Mouse (Mus musculus) lung, embryonic 14.5 days (tissue): Measurements from ENCODE around the gene Arpp21. TPM values are rescaled to one million over a fixed set of nuclear protein-coding genes. Genes with fewer than 3 reads are reported as not detected.
A peak's percentile ranks its signal among the peaks of the same experiment; 100 is the strongest.

ENCODE experiments used
- ATAC-seq: fragments of 200-750 bp; cut with Nextera tagmentation; 2 replicates; pipeline ENCODE4 v1.8.0; 2017; ENCODE audit warnings: mild to moderate bottlenecking, moderate TSS enrichment, moderate library complexity; ENCODE audit not compliant: insufficient read depth
- DNase-seq: peaks from one replicate; pipeline ENCODE4 v3.0.0-alpha.2; 2015
- H3K27ac ChIP-seq: fragments of 300-500 bp; sonication (generic); 2 replicates; pipeline ENCODE4 v1.5.1; 2014; ENCODE audit warnings: low read depth, mild to moderate bottlenecking, moderate library complexity
- H3K27me3 ChIP-seq: fragments of 300-500 bp; sonication (generic); 2 replicates; pipeline ENCODE4 v1.6.1; 2014; ENCODE audit warnings: low read length, control low read depth; ENCODE audit not compliant: insufficient read depth
- H3K36me3 ChIP-seq: fragments of 300-500 bp; sonication (generic); 2 replicates; pipeline ENCODE4 v1.6.1; 2014; ENCODE audit warnings: control low read depth; ENCODE audit not compliant: insufficient read depth
- H3K4me1 ChIP-seq: fragments of 300-500 bp; sonication (generic); 2 replicates; pipeline ENCODE4 v1.6.1; 2014; ENCODE audit warnings: antibody characterized with exemption, control low read depth; ENCODE audit not compliant: insufficient read depth
- H3K4me2 ChIP-seq: fragments of 300-500 bp; sonication (generic); 2 replicates; pipeline ENCODE4 v1.6.1; 2014; ENCODE audit warnings: mild to moderate bottlenecking
- H3K4me3 ChIP-seq: fragments of 300-500 bp; sonication (generic); 2 replicates; pipeline ENCODE4 v1.5.1; 2014; ENCODE audit warnings: low read depth, low read length
- H3K9ac ChIP-seq: fragments of 300-500 bp; sonication (generic); 2 replicates; pipeline ENCODE4 v1.6.1; 2014
- H3K9me3 ChIP-seq: fragments of 300-500 bp; sonication (generic); 2 replicates; pipeline ENCODE4 v1.6.1; 2016; ENCODE audit warnings: low read depth, low read length, control low read depth
- CTCF ChIP-seq: IDR thresholded peaks from 2 replicates; pipeline ENCODE4 v1.5.1; 2016; ENCODE audit warnings: antibody characterized with exemption, low read depth
- WGBS: fragments of 180-500 bp; shearing (Covaris S2); extraction: QIAGEN DNeasy Blood & Tissue Kit; methylation state at CpG from one replicate; pipeline ENCODE4 v1.1.7; 2014; 5-methylcytosine and 5-hydroxymethylcytosine counted together
- polyA plus RNA-seq: library from polyadenylated mRNA; unstranded; fragments of >200 nt; fragmentation: Nextera tagmentation; extraction: Ambion mirVana; gene quantifications from 2 replicates; pipeline ENCODE4 v1.2.1, GENCODE M21; 2014

The Arpp21 gene
- polyA plus RNA-seq, 1 experiment from 2014 or later = 0.18 TPM

DNA sequence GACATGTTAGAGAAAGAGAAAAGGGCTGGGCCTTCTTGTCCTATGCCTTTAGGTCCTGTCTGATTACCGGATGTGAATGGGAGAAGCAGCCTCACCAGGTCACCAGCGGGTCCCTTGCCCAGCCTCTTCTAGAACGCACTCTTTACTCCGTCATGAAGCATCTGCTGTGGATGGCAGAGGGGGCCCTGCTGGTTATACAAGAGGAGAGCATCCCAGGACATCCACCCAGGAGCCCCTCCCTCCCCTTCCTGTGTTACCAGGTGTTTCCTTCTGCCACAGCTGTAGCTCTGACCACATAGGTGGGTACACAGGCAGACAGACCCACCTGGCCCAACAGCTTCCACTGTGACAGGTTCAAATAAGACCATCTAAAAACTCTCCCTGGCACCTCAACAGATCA lies 18.6 kb downstream of the Arpp21 start:
- Histone ChIP-seq H3K4me2 (no peak overlapping the region), H3K4me1 (no peaks in the 10 kb centered on the region), H3K4me3 (no peak overlapping the region), H3K9ac (no peak overlapping the region), H3K27ac (no peak overlapping the region), H3K36me3 (no peaks in the 10 kb centered on the region), H3K9me3 (no peaks in the 10 kb centered on the region), H3K27me3 (no peaks in the 10 kb centered on the region)
- no peak for TF ChIP-seq CTCF
- 80% methylated on average over 4 of the region's 4 CpGs for WGBS
- ATAC-seq = no peak
- no peak for DNase-seq

DNA sequence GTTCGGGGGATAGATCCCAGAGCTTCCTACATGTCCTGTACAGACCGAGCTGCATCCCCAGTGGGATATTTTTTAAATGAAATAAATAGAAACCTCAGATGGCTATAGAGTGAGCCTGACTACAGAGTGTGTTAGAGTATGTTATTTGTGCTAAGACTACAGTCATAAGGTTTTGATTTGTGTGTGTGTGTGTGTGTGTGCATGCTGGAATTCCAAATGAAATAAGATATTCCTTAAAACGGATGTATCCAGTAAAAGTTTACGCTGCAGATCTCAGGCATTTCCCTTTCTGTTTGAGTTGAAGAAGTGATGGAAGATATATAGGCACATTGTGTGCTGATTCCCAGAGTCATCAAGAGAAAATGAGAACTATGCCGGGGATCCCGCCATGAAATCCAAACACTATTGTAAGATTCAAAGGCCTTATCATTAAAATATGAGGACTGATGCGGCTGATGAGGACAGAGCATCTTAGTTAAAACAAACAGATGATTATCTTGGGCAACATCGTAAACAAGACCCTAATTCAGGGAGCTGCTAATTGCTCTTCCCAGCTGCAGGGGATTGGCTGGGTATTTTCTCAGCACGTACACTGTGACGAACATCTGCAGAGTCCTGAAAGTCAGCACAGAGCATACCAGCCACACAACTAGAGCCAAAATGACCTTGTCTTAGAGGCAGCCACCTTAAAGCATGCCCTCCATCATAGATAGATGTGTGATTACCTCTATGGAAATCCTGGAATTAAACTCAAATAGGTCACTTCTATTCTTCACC lies 20.5 kb downstream of the Arpp21 start:
- DNase-seq (peak; percentile 61), ATAC-seq (peak; percentile 84)
- Histone ChIP-seq H3K9me3 (no peaks in the 10 kb centered on the region), H3K27ac (no peak overlapping the region), H3K36me3 (no peaks in the 10 kb centered on the region), H3K4me1 (no peaks in the 10 kb centered on the region), H3K9ac (no peak overlapping the region), H3K27me3 (no peaks in the 10 kb centered on the region), H3K4me3 (no peak overlapping the region), H3K4me2 (no peak overlapping the region)
- TF ChIP-seq CTCF = no peak
- 30% methylated on average over 10 of the region's 10 CpGs for WGBS

- TF ChIP-seq CTCF = peak; percentile 14; the same call in 1 of the 2 replicates
- no peak overlapping the region for H3K4me3 ChIP-seq
- 47% methylated on average over 10 of the region's 10 CpGs for WGBS
- H3K27ac ChIP-seq = no peak overlapping the region
- no peaks in the 10 kb centered on the region for H3K27me3 ChIP-seq
- no peak overlapping the region for H3K4me2 ChIP-seq
- H3K9me3 ChIP-seq = no peaks in the 10 kb centered on the region
- no peak for DNase-seq
- H3K36me3 ChIP-seq = no peaks in the 10 kb centered on the region
- no peaks in the 10 kb centered on the region for H3K4me1 ChIP-seq
- ATAC-seq = no peak
- H3K9ac ChIP-seq = no peak overlapping the region
These were observed 22.1 kb downstream of the Arpp21 start for GRCm38 (mm10) chr9:112213411-112214255.

GRCm38 (mm10) chr9:112209803-112210202 lies 25.9 kb downstream of the Arpp21 start:
- no peaks in the 10 kb centered on the region for H3K4me1 ChIP-seq
- TF ChIP-seq CTCF = no peak
- H3K36me3 ChIP-seq = no peaks in the 10 kb centered on the region
- WGBS = 56% methylated on average over 3 of the region's 3 CpGs
- ATAC-seq = no peak
- H3K9me3 ChIP-seq = no peaks in the 10 kb centered on the region
- no peak overlapping the region for H3K9ac ChIP-seq
- H3K4me2 ChIP-seq = no peak overlapping the region
- no peaks in the 10 kb centered on the region for H3K27me3 ChIP-seq
- H3K27ac ChIP-seq = no peak overlapping the region
- H3K4me3 ChIP-seq = no peak overlapping the region
- no peak for DNase-seq

DNA sequence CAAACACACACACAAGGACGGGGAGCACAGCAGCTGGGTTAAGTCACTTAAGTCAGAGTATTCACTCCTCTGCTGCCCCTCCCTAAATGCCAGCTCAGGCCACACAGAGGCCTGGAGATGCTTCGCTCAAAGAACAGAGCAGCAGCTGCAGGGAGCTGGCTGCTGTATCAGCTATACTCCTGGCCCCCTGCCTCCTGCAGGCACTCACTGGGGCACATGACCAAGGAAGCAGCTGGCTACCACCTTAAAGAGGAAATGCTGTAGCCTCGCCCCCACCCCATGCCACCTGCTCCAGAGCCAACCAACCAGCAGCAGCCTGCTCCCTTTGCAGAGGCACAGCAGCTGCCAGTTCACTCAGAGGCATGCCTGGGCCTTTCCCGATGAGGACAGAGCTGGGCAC lies 28.0 kb downstream of the Arpp21 start:
- H3K9me3 ChIP-seq = no peaks in the 10 kb centered on the region
- no peak overlapping the region for H3K4me2 ChIP-seq
- DNase-seq (peak; percentile 42), ATAC-seq (peak; percentile 92)
- no peak for TF ChIP-seq CTCF
- 22% methylated on average over 4 of the region's 4 CpGs for WGBS
- H3K9ac ChIP-seq = no peak overlapping the region
- no peaks in the 10 kb centered on the region for H3K36me3 ChIP-seq
- H3K27me3 ChIP-seq = no peaks in the 10 kb centered on the region
- H3K27ac ChIP-seq = no peak overlapping the region
- no peak overlapping the region for H3K4me3 ChIP-seq
- no peaks in the 10 kb centered on the region for H3K4me1 ChIP-seq

DNA sequence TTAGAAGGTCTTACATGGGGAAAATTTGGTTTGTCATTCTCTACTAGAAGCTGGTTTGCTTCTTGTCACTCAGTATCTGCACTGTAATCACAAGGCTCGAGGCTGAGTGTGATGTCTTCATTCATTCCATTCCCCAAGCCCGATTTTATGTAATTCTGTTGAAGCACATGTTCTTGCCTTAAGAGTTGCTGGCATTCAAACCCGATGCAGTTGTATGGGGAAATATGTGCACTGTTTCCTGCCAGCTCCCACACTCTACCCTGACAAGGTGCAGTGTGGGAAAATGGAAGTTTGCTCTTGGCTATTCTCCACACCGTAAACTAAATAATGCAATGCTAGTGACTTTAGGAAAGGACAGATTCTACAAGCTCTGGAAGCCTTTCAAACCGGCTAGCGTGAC lies 37.4 kb downstream of the Arpp21 start:
- no peak overlapping the region for H3K4me3 ChIP-seq
- no peaks in the 10 kb centered on the region for H3K4me1 ChIP-seq
- H3K36me3 ChIP-seq = no peaks in the 10 kb centered on the region
- H3K9me3 ChIP-seq = no peaks in the 10 kb centered on the region
- DNase-seq (no peak), ATAC-seq (no peak)
- H3K9ac ChIP-seq = no peak overlapping the region
- H3K4me2 ChIP-seq = no peak overlapping the region
- WGBS = 72% methylated on average over 6 of the region's 6 CpGs
- H3K27me3 ChIP-seq = no peaks in the 10 kb centered on the region
- no peak for TF ChIP-seq CTCF
- no peak overlapping the region for H3K27ac ChIP-seq

DNA sequence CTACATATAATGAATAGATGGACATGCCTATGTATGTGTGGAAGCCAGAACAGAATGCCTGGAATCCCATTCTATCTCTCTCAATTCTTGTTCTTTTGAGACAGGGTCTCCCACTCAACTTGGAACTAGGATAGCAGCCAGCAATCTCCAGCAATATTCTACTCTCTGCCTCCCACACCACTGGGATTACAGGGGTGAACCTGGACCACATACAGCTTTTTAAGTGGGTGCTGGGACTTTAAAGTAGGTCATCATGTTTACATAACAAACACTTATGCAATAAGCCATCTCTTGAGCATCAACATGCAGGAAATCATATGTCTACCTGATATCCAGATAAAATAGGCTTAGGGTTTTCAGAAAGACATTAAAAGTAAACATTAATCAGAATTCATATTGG lies 41.7 kb downstream of the Arpp21 start:
- no peak for TF ChIP-seq CTCF
- H3K27me3 ChIP-seq = no peaks in the 10 kb centered on the region
- H3K4me1 ChIP-seq = no peaks in the 10 kb centered on the region
- no peak for ATAC-seq
- H3K36me3 ChIP-seq = no peaks in the 10 kb centered on the region
- no peaks in the 10 kb centered on the region for H3K9me3 ChIP-seq
- no peak overlapping the region for H3K4me2 ChIP-seq
- no peak overlapping the region for H3K27ac ChIP-seq
- H3K4me3 ChIP-seq = no peak overlapping the region
- H3K9ac ChIP-seq = no peak overlapping the region
- DNase-seq = no peak
